Mouse (Mus musculus): ENCODE data around the gene Tubgcp2.
A peak's percentile ranks its signal among the peaks of the same experiment; 100 is the strongest.

- TF ChIP-seq CTCF (IDR thresholded peaks at IDR 0.05; ENCODE audit: borderline replicate concordance, extremely low read depth, insufficient read depth, insufficient read length) (peak; percentile 60), POLR2A (IDR thresholded peaks at IDR 0.05; ENCODE audit: borderline replicate concordance, extremely low read depth, insufficient read depth, insufficient read length, poor library complexity, severe bottlenecking) (no peak)
These were observed 25.8 kb upstream of the Tubgcp2 start for GRCm38 (mm10) chr7:140062307-140062706.
